Mouse (Mus musculus): ENCODE measurements around the gene Yipf2.

GRCm38 (mm10) chr9:21557556-21557955 lies 35.1 kb downstream of the Yipf2 start:
- no peak for TF ChIP-seq CTCF (IDR thresholded peaks at IDR 0.05; ENCODE audit: low read depth, low read length)
- no peak for TF ChIP-seq GATA1 (IDR thresholded peaks at IDR 0.05; ENCODE audit: borderline replicate concordance, low read length)
- no peak for TF ChIP-seq POLR2AphosphoS5 (IDR thresholded peaks at IDR 0.05; ENCODE audit: insufficient replicate concordance, low read depth, low read length)
- no peak for TF ChIP-seq GATA2 (IDR thresholded peaks at IDR 0.05; ENCODE audit: borderline replicate concordance, low read depth, low read length)
- no peak for TF ChIP-seq TAL1 (conservative IDR thresholded peaks at IDR 0.05; ENCODE audit: low read depth, low read length)

All from G1E (cell line).